Mouse (Mus musculus) CH12.LX (cell line): ENCODE measurements around the gene C8g. TPM values are rescaled to one million over a fixed set of nuclear protein-coding genes. Genes with fewer than 3 reads are reported as not detected.
A peak's percentile ranks its signal among the peaks of the same experiment; 100 is the strongest.

Source experiments
- DNase-seq: peaks from one replicate; pipeline ENCODE4 v3.0.0-alpha.2; 2013; ENCODE audit errors: extremely low read depth
- H3K27ac ChIP-seq: 2 replicates; pipeline ENCODE4 v1.5.1; 2012; ENCODE audit warnings: low read depth, mild to moderate bottlenecking, control low read depth, moderate library complexity; ENCODE audit not compliant: insufficient read depth
- H3K27me3 ChIP-seq: replicated peaks from 2 replicates; pipeline ENCODE3; 2012; ENCODE audit warnings: inconsistent platforms
- H3K36me3 ChIP-seq, 2 experiments: replicated peaks in 1 of 2; 2 replicates each; pipeline versions ENCODE3 to v1.6.1; 2012; ENCODE audit warnings: inconsistent platforms in 1 of 2, low read length in 1 of 2, mild to moderate bottlenecking in 1 of 2, mixed read lengths in 1 of 2, moderate library complexity in 1 of 2; ENCODE audit not compliant: control insufficient read depth in 1 of 2, insufficient read depth in 1 of 2
- H3K4me1 ChIP-seq, 2 experiments: 2 replicates each; pipeline ENCODE4 v1.6.1; 2012; ENCODE audit warnings: inconsistent platforms in 1 of 2, moderate library complexity in 1 of 2; ENCODE audit not compliant: insufficient read depth in 2 of 2, control insufficient read depth in 1 of 2
- H3K4me2 ChIP-seq: 2 replicates; pipeline ENCODE4 v1.6.1; 2012; ENCODE audit warnings: low read depth, mild to moderate bottlenecking, control low read depth; ENCODE audit not compliant: poor library complexity, insufficient read depth, severe bottlenecking
- H3K4me3 ChIP-seq, 3 experiments: fragments of 150-350 bp in 1 of 3; sonication (generic) in 1 of 3; replicated peaks in 1 of 3; 2 replicates each; pipeline versions ENCODE3 to v1.5.1; 2011 to 2012; ENCODE audit warnings: low read depth in 2 of 3, low read length in 2 of 3, mild to moderate bottlenecking in 2 of 3, moderate library complexity in 2 of 3, control low read depth in 1 of 3, improper control_type of control experiment in 1 of 3, inconsistent platforms in 1 of 3, mixed read lengths in 1 of 3; ENCODE audit not compliant: poor library complexity in 1 of 3
- H3K79me2 ChIP-seq: replicated peaks from 2 replicates; pipeline ENCODE4 v1.6.1; 2012; ENCODE audit warnings: mild to moderate bottlenecking, moderate library complexity; ENCODE audit not compliant: control insufficient read depth, poor library complexity, insufficient read depth, severe bottlenecking; ENCODE audit errors: extremely low read depth
- H3K9ac ChIP-seq: 2 replicates; pipeline ENCODE4 v1.6.1; 2012; ENCODE audit warnings: low read depth, mild to moderate bottlenecking, control low read depth, moderate library complexity; ENCODE audit not compliant: insufficient read depth
- H3K9me3 ChIP-seq: replicated peaks from 2 replicates; pipeline ENCODE3; 2012; ENCODE audit warnings: low read length, inconsistent platforms, mixed read lengths
- BHLHE40 ChIP-seq: IDR thresholded peaks from 2 replicates; pipeline ENCODE4 v1.6.1; 2011; ENCODE audit warnings: mild to moderate bottlenecking, low read depth, low read length, improper control_type of control experiment
- CHD2 ChIP-seq: IDR thresholded peaks from 2 replicates; pipeline ENCODE4 v1.6.1; 2011; ENCODE audit warnings: low read length, improper control_type of control experiment
- CTCF ChIP-seq, 2 experiments: IDR thresholded peaks in 1 of 2; conservative IDR thresholded peaks in 1 of 2; 2 replicates each; pipeline ENCODE4 v1.5.1; 2011 to 2012; ENCODE audit warnings: low read depth in 2 of 2, low read length in 2 of 2, improper control_type of control experiment in 1 of 2, inconsistent platforms in 1 of 2, mild to moderate bottlenecking in 1 of 2, moderate library complexity in 1 of 2
- ELF1 ChIP-seq: IDR thresholded peaks from 2 replicates; pipeline ENCODE4 v1.6.1; 2014; ENCODE audit warnings: low read depth, mild to moderate bottlenecking, inconsistent platforms, low read length, improper control_type of control experiment
- EP300 ChIP-seq: IDR thresholded peaks from 2 replicates; pipeline ENCODE4 v1.6.1; 2011; ENCODE audit warnings: low read length, improper control_type of control experiment
- IRF4 ChIP-seq: IDR thresholded peaks from 2 replicates; pipeline ENCODE4 v1.6.1; 2014; ENCODE audit warnings: low read depth, mild to moderate bottlenecking, inconsistent platforms, low read length, improper control_type of control experiment
- JUN ChIP-seq: IDR thresholded peaks from 2 replicates; pipeline ENCODE4 v1.6.1; 2011; ENCODE audit warnings: low read depth, mild to moderate bottlenecking, low read length, improper control_type of control experiment, moderate library complexity; ENCODE audit not compliant: insufficient read depth
- MAX ChIP-seq: IDR thresholded peaks from 2 replicates; pipeline ENCODE4 v1.6.1; 2011; ENCODE audit warnings: low read length, improper control_type of control experiment
- MAZ ChIP-seq: IDR thresholded peaks from 2 replicates; pipeline ENCODE4 v1.6.1; 2012; ENCODE audit warnings: low read depth, mild to moderate bottlenecking, inconsistent platforms, low read length, improper control_type of control experiment, moderate library complexity
- NELFE ChIP-seq: IDR thresholded peaks from 2 replicates; pipeline ENCODE4 v1.6.1; 2011; ENCODE audit warnings: low read depth, low read length, improper control_type of control experiment
- PAX5 ChIP-seq: IDR thresholded peaks from 2 replicates; pipeline ENCODE4 v1.6.1; 2012; ENCODE audit warnings: low read length, inconsistent platforms, mixed read lengths
- RAD21 ChIP-seq: IDR thresholded peaks from 2 replicates; pipeline ENCODE4 v1.6.1; 2011; ENCODE audit warnings: low read depth, mild to moderate bottlenecking, low read length, improper control_type of control experiment, moderate library complexity
- SMC3 ChIP-seq: IDR thresholded peaks from 2 replicates; pipeline ENCODE4 v1.6.1; 2011; ENCODE audit warnings: low read depth, low read length, improper control_type of control experiment
- TBP ChIP-seq: conservative IDR thresholded peaks from 2 replicates; pipeline ENCODE4 v1.6.1; 2011; ENCODE audit warnings: low read depth, low read length, improper control_type of control experiment
- TCF12 ChIP-seq: IDR thresholded peaks from 2 replicates; pipeline ENCODE4 v1.6.1; 2014; ENCODE audit warnings: low read depth, mild to moderate bottlenecking, inconsistent platforms, low read length, improper control_type of control experiment
- ZC3H11A ChIP-seq: IDR thresholded peaks from 2 replicates; pipeline ENCODE4 v1.6.1; 2012; ENCODE audit warnings: low read depth, mild to moderate bottlenecking, inconsistent platforms, low read length, improper control_type of control experiment
- ZNF384 ChIP-seq: IDR thresholded peaks from 2 replicates; pipeline ENCODE4 v1.6.1; 2012; ENCODE audit warnings: low read depth, low read length, improper control_type of control experiment, inconsistent platforms
- dilution Hi-C: fragments of 300-500 bp; cut with MboI; formaldehyde crosslinking; loops from 2 replicates; pipeline ENCODE4 v1.14.3; 2020; ENCODE audit warnings: low sequenced_read_pairs; ENCODE audit not compliant: extremely low pct_unique_long_range_greater_than_20kb, extremely low pct_ligation_motif_present
- in situ Hi-C: fragments of 300-500 bp; cut with MboI; formaldehyde crosslinking; loops from 3 replicates; pipeline ENCODE4 v1.14.3; 2019; ENCODE audit warnings: low sequenced_read_pairs, low pct_ligation_motif_present, low pct_unique_long_range_greater_than_20kb, mixed read lengths
- polyA plus RNA-seq: library from polyadenylated mRNA; unstranded; fragments of >175 nt; gene quantifications from 2 replicates; pipeline ENCODE4 v1.2.1, GENCODE M21; 2012; ENCODE audit warnings: low read depth; ENCODE audit not compliant: insufficient read length
- total RNA-seq, 2 experiments: library from RNA; depleted of rRNA; stranded (reverse); fragments of 300-350 nt in 1 of 2; fragments of >200 nt in 1 of 2; gene quantifications; 2 replicates each; pipeline ENCODE4 v1.2.3; 2012 to 2014

The C8g gene
- total and polyA plus RNA-seq, 3 experiments: 1.2 to 2.7 (median 1.7) TPM

GRCm38 (mm10) chr2:25497846-25498575, 3.5 kb downstream of the C8g start:
- no peaks in the 10 kb centered on the region for H3K9me3 ChIP-seq
- H3K4me1 ChIP-seq: peaks cover 15 to 40% of the 10 kb centered on the region in 2 experiments
- no peak for TF ChIP-seq TBP
- TF ChIP-seq ELF1: peak; percentile 37; the same call in 1 of the 2 replicates
- TF ChIP-seq, all 38 proteins: peak for 1
- no peak overlapping the region for H3K9ac ChIP-seq
- H3K4me3 ChIP-seq: no peak overlapping the region
- DNase-seq: peak; percentile 29
- peaks cover 8% of the 10 kb centered on the region; the same call in 1 of the 2 replicates for H3K79me2 ChIP-seq
- H3K36me3 ChIP-seq: peaks cover 8 to 12% of the 10 kb centered on the region in 2 experiments
- no peak overlapping the region for H3K4me2 ChIP-seq
- no peaks in the 10 kb centered on the region for H3K27me3 ChIP-seq
- no peak overlapping the region for H3K27ac ChIP-seq
- in situ Hi-C loops: no loop called here
- dilution Hi-C loops: no loop called here

GRCm38 (mm10) chr2:25496462-25496861, 5.1 kb downstream of the C8g start:
- dilution Hi-C loops: no loop called here
- no peak overlapping the region for H3K9ac ChIP-seq
- no peak overlapping the region for H3K27ac ChIP-seq
- no peaks in the 10 kb centered on the region for H3K9me3 ChIP-seq
- 0 out of 2 replicates have a peak, but pooled peaks have one; percentile 15 for TF ChIP-seq NELFE
- TF ChIP-seq EP300: no peak
- no peak for TF ChIP-seq PAX5
- no peak for TF ChIP-seq MAZ
- no peak for TF ChIP-seq CHD2
- TF ChIP-seq SMC3: peak; percentile 61
- TF ChIP-seq BHLHE40: no peak
- no peak for TF ChIP-seq MAX
- 0 out of 2 replicates have a peak, but pooled peaks have one; percentile 8 for TF ChIP-seq ZC3H11A
- TF ChIP-seq ZNF384: peak; percentile 50; the same call in 1 of the 2 replicates
- peak; percentile 44 for TF ChIP-seq RAD21
- TF ChIP-seq IRF4: no peak
- no peak for TF ChIP-seq JUN
- TF ChIP-seq CTCF (conservative IDR thresholded peaks at IDR 0.05 in 1 of 2, IDR thresholded peaks at IDR 0.05 in 1 of 2; ENCODE audit: low read depth in 2 of 2, low read length in 2 of 2): peak; percentile 11 to 79; a peak in 2 of 4 replicates
- no peak for TF ChIP-seq TCF12
- peak; percentile 52 for DNase-seq
- H3K4me3 ChIP-seq: no peak overlapping the region
- no peaks in the 10 kb centered on the region for H3K27me3 ChIP-seq
- H3K4me2 ChIP-seq: no peak overlapping the region
- H3K4me1 ChIP-seq: peaks cover 9 to 38% of the 10 kb centered on the region in 2 experiments
- in situ Hi-C loops: no loop called here
- H3K36me3 ChIP-seq: no peaks in the 10 kb centered on the region
- H3K79me2 ChIP-seq: peaks cover 6% of the 10 kb centered on the region; the same call in 1 of the 2 replicates
